In the genomic region with DNA sequence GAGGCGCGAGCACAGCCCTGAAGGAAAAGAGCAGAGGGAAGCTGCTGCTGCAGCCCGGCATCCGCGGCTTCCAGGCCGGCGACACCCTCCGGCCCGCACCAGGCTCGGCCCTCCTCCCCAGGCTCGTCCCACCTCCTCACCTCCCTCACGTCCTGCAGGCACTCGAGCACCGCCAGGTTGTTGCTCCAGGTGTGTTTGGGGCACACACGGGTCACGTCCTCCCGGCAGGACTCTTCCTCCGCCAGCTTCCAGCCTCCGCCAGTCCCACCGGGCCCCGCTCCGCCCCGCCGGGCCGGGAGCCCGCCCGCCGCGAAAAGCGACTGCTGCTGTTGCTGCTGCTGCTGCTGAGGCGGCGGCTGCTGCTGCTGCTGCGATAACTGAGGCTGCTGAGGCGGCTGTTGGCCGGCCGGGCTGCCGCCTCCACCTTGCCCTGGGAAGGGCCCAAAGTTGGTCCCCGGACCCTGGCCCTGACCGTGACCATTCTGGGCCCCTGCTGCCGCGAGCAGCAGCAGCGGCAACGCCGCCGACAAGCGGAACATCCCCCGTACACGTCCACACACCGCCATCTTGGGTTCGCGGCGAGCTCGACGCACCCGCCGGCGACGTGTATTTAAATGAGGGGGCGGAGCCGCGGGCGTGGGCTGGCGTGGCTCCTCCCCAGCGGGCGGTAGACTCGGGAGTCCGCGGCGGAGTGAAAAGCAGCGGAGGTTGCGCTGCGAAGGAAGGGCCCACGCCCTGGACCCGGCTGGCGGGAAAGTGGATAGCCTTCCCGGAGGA, we compare ENCODE assay signal across 8 mouse cellular contexts. TPM values are rescaled to one million over a fixed set of nuclear protein-coding genes. Genes with fewer than 3 reads are reported as not detected.
A peak's percentile ranks its signal among the peaks of the same experiment; 100 is the strongest.
DNase-seq lines count a peak whose midpoint lies in the region; ATAC-seq and TF ChIP-seq lines count a peak whose summit lies in the region.

A gene (minus strand): TSS at position 586 of the 777 bp plus-strand sequence.

- TF ChIP-seq CTCF in liver, embryonic 14.5 days (IDR thresholded peaks at IDR 0.05; ENCODE audit: low read depth) = 0 out of 2 replicates have a peak, but pooled peaks have one; percentile 7
- TF ChIP-seq CTCF in stomach, postnatal 0 days (IDR thresholded peaks at IDR 0.05; ENCODE audit: low read depth) = no peak

- peaks cover 15% of the 10 kb centered on the region for H3K4me1 ChIP-seq in forebrain, embryonic 10.5 days
- H3K4me1 ChIP-seq in heart, embryonic 15.5 days (replicated peaks) = peaks cover 18% of the 10 kb centered on the region
- peaks cover 6 to 19% of the 10 kb centered on the region in 2 experiments for H3K4me1 ChIP-seq in liver, embryonic 14.5 days (replicated peaks; ENCODE audit: control insufficient read depth in 2 of 2, insufficient read depth in 2 of 2, low read length in 1 of 2)
- H3K4me1 ChIP-seq in neural tube, embryonic 11.5 days (ENCODE audit: control insufficient read depth, insufficient read depth, low read length) = peaks cover 5% of the 10 kb centered on the region; the same call in 1 of the 2 replicates
- no peaks in the 10 kb centered on the region; the same call in 1 of the 2 replicates for H3K4me1 ChIP-seq in stomach, postnatal 0 days (replicated peaks; ENCODE audit: control insufficient read depth, insufficient read depth)

- peak within 1 kb of the TSS; percentile 98 for H3K27ac ChIP-seq in forebrain, embryonic 10.5 days
- peak within 1 kb of the TSS; percentile 99 for H3K27ac ChIP-seq in heart, embryonic 15.5 days
- peak within 1 kb of the TSS; percentile 78 for H3K27ac ChIP-seq in liver, embryonic 14.5 days
- peak within 1 kb of the TSS; percentile 97 for H3K27ac ChIP-seq in neural tube, embryonic 11.5 days (ENCODE audit: low read depth, low read length)
- H3K27ac ChIP-seq in stomach, postnatal 0 days (replicated peaks) = peak within 1 kb of the TSS; percentile 99

- ATAC-seq in heart, embryonic 15.5 days (replicated peaks; ENCODE audit: insufficient number of reproducible peaks, insufficient read depth, low FRiP score, low read depth) = peak; percentile 93
- peak; percentile 90 for ATAC-seq in liver, embryonic 14.5 days (ENCODE audit: insufficient read depth)
- ATAC-seq in neural tube, embryonic 11.5 days (ENCODE audit: insufficient read depth, low FRiP score, low TSS enrichment) = peak; percentile 95
- peak; percentile 96 for ATAC-seq in stomach, postnatal 0 days (ENCODE audit: low FRiP score, low TSS enrichment)

- WGBS in forebrain, embryonic 10.5 days = under 1% methylated on average over 72 of the region's 76 CpGs
- under 1% methylated on average over 73 of the region's 76 CpGs for WGBS in heart, embryonic 15.5 days
- WGBS in liver, embryonic 14.5 days (ENCODE audit: insufficient replicate concordance) = under 1% methylated on average over 74 of the region's 76 CpGs
- WGBS in neural tube, embryonic 11.5 days = under 1% methylated on average over 67 of the region's 76 CpGs
- under 1% methylated on average over 75 of the region's 76 CpGs for WGBS in stomach, postnatal 0 days

- H3K9ac ChIP-seq in heart, embryonic 15.5 days = peak within 1 kb of the TSS; percentile 88
- peak within 1 kb of the TSS; percentile 81 for H3K9ac ChIP-seq in liver, embryonic 14.5 days (replicated peaks)
- peak within 1 kb of the TSS; percentile 94 for H3K9ac ChIP-seq in neural tube, embryonic 11.5 days (ENCODE audit: low read length)
- peak within 1 kb of the TSS; percentile 96 for H3K9ac ChIP-seq in stomach, postnatal 0 days (ENCODE audit: low read length)

- peak; percentile 85 to 92 for DNase-seq in CD8-positive naive resting alpha-beta T cell, adult 2 months (ENCODE audit: low read depth in 2 of 2, low spot score in 2 of 2)
- DNase-seq in c-Kit-positive CD71-negative TER-119-negative erythroid progenitor cells, embryonic 14.5 days (ENCODE audit: low read depth) = peak; percentile 89
- DNase-seq in forebrain, embryonic 10.5 days (ENCODE audit: extremely low spot score, low spot score) = peak; percentile 92
- peak; percentile 96 for DNase-seq in kidney, postnatal 25 days
- DNase-seq in liver, embryonic 14.5 days (ENCODE audit: low read depth in 3 of 3, low spot score in 3 of 3) = peak; percentile 83 to 89 (median 85)
- DNase-seq in neural tube, embryonic 11.5 days (ENCODE audit: low spot score) = peak; percentile 96
- peak; percentile 95 for DNase-seq in stomach, postnatal 0 days (ENCODE audit: low spot score)

- peaks cover 25% of the 10 kb centered on the region for H3K36me3 ChIP-seq in forebrain, embryonic 10.5 days (replicated peaks)
- H3K36me3 ChIP-seq in heart, embryonic 15.5 days = 0 out of 2 replicates have a peak, but pooled peaks cover 4% of the 10 kb centered on the region
- H3K36me3 ChIP-seq in liver, embryonic 14.5 days (replicated peaks; ENCODE audit: control insufficient read depth, insufficient read depth, low read depth) = no peaks in the 10 kb centered on the region
- H3K36me3 ChIP-seq in neural tube, embryonic 11.5 days (ENCODE audit: control insufficient read depth, insufficient read depth, low read length) = no peaks in the 10 kb centered on the region
- H3K36me3 ChIP-seq in stomach, postnatal 0 days (ENCODE audit: control insufficient read depth, insufficient read depth, low read length) = no peaks in the 10 kb centered on the region

- peak within 1 kb of the TSS; percentile 92 for H3K4me3 ChIP-seq in forebrain, embryonic 10.5 days
- H3K4me3 ChIP-seq in heart, embryonic 15.5 days = peak within 1 kb of the TSS; percentile 64
- H3K4me3 ChIP-seq in liver, embryonic 14.5 days (ENCODE audit: insufficient read depth in 1 of 2, low read depth in 2 of 2, low read length in 2 of 2) = peak within 1 kb of the TSS; percentile 72 to 86
- peak within 1 kb of the TSS; percentile 71 for H3K4me3 ChIP-seq in neural tube, embryonic 11.5 days (ENCODE audit: low read depth, low read length)
- H3K4me3 ChIP-seq in stomach, postnatal 0 days (ENCODE audit: low read depth, low read length) = peak within 1 kb of the TSS; percentile 97

- peak within 1 kb of the TSS; percentile 56 for H3K4me2 ChIP-seq in heart, embryonic 15.5 days
- peak within 1 kb of the TSS; percentile 89 for H3K4me2 ChIP-seq in liver, embryonic 14.5 days (ENCODE audit: low read depth)
- H3K4me2 ChIP-seq in neural tube, embryonic 11.5 days (ENCODE audit: low read depth) = peak within 1 kb of the TSS; percentile 47
- H3K4me2 ChIP-seq in stomach, postnatal 0 days (replicated peaks; ENCODE audit: low read depth) = peak within 1 kb of the TSS; percentile 58

- no peaks in the 10 kb centered on the region for H3K9me3 ChIP-seq in forebrain, embryonic 10.5 days
- no peaks in the 10 kb centered on the region for H3K9me3 ChIP-seq in heart, embryonic 15.5 days (replicated peaks)
- H3K9me3 ChIP-seq in liver, embryonic 14.5 days (ENCODE audit: control insufficient read depth, low read length) = no peaks in the 10 kb centered on the region
- H3K9me3 ChIP-seq in neural tube, embryonic 11.5 days (ENCODE audit: control insufficient read depth, low read length) = no peaks in the 10 kb centered on the region
- no peaks in the 10 kb centered on the region for H3K9me3 ChIP-seq in stomach, postnatal 0 days (ENCODE audit: control insufficient read depth, low read length)

- peaks cover 8% of the 10 kb centered on the region for H3K27me3 ChIP-seq in forebrain, embryonic 10.5 days (ENCODE audit: poor library complexity, severe bottlenecking)
- H3K27me3 ChIP-seq in heart, embryonic 15.5 days = no peaks in the 10 kb centered on the region
- no peaks in the 10 kb centered on the region for H3K27me3 ChIP-seq in liver, embryonic 14.5 days (ENCODE audit: control insufficient read depth, insufficient read depth, low read length)
- no peaks in the 10 kb centered on the region for H3K27me3 ChIP-seq in neural tube, embryonic 11.5 days (ENCODE audit: control insufficient read depth, insufficient read depth, low read length)
- no peaks in the 10 kb centered on the region for H3K27me3 ChIP-seq in stomach, postnatal 0 days (ENCODE audit: control insufficient read depth, insufficient read depth, low read length)

- peak; percentile 24; the same call in 1 of the 2 replicates for TF ChIP-seq EP300 in liver, embryonic 14.5 days (IDR thresholded peaks at IDR 0.05; ENCODE audit: low read depth)
- peak; percentile 85 for TF ChIP-seq EP300 in stomach, postnatal 0 days (optimal IDR thresholded peaks at IDR 0.05)

RNA-seq across cellular contexts. Expression of the gene that starts here (rescaled TPM):
- 53.0 and 57.0 TPM in 2 replicates for polyA plus RNA-seq in forebrain, embryonic 10.5 days (2016; fragmentation: Nextera tagmentation; extraction: Ambion mirVana)
- 50.8 and 64.1 TPM in 2 replicates for polyA plus RNA-seq in heart, embryonic 15.5 days (2015; fragmentation: Nextera tagmentation; extraction: Ambion mirVana)
- 4.7 and 6.4 TPM in 2 replicates for polyA plus RNA-seq in liver, embryonic 14.5 days (2012; rRNA removed)
- 15.3 and 16.6 TPM in 2 replicates for polyA plus RNA-seq in liver, embryonic 14.5 days (2014; fragmentation: Nextera tagmentation; extraction: Ambion mirVana)
- 78.3 and 83.2 TPM in 2 replicates for polyA plus RNA-seq in neural tube, embryonic 11.5 days (2014; fragmentation: Nextera tagmentation; extraction: Ambion mirVana)
- polyA plus RNA-seq in stomach, postnatal 0 days (2015; fragmentation: Nextera tagmentation; extraction: Ambion mirVana) = 25.1 and 27.3 TPM in 2 replicates

Comparison
In these comparisons a context has a peak if more than half of its experiments do, and no peak if none do; other contexts are left out.
1. Peak in every context shown above with its lines: DNase-seq, ATAC-seq, H3K4me3 ChIP-seq and H3K27ac ChIP-seq.